Mouse (Mus musculus) neural tube, embryonic 13.5 days (tissue): ENCODE measurements at regions not wholly inside any gene's neighbourhood (a gene's known extent, or its start where the extent isn't known, plus 50 kb on each side); places are given as distances from the start of the nearest gene placed in this dataset.

Source experiments
- ATAC-seq: fragments of 200-750 bp; cut with Nextera tagmentation; 2 replicates; pipeline ENCODE4 v1.8.0; 2017; ENCODE audit warnings: low read depth, mild to moderate bottlenecking, moderate TSS enrichment, moderate library complexity
- H3K27ac ChIP-seq: fragments of 300-500 bp; sonication (generic); replicated peaks from 2 replicates; pipeline ENCODE4 v1.5.1; 2015; ENCODE audit warnings: moderate library complexity, mild to moderate bottlenecking, inconsistent platforms
- H3K27me3 ChIP-seq: fragments of 300-500 bp; sonication (generic); 2 replicates; pipeline ENCODE4 v1.6.1; 2015; ENCODE audit warnings: mild to moderate bottlenecking, inconsistent platforms
- H3K36me3 ChIP-seq: fragments of 300-500 bp; sonication (generic); 2 replicates; pipeline ENCODE4 v1.6.1; 2015; ENCODE audit warnings: mild to moderate bottlenecking, inconsistent platforms
- H3K4me1 ChIP-seq: fragments of 300-500 bp; sonication (generic); replicated peaks from 2 replicates; pipeline ENCODE4 v1.6.1; 2015; ENCODE audit warnings: inconsistent platforms
- H3K4me2 ChIP-seq: fragments of 300-500 bp; sonication (generic); 2 replicates; pipeline ENCODE4 v1.6.1; 2015; ENCODE audit warnings: inconsistent platforms, mild to moderate bottlenecking, moderate library complexity
- H3K4me3 ChIP-seq: fragments of 300-500 bp; sonication (generic); 2 replicates; pipeline ENCODE4 v1.5.1; 2015; ENCODE audit warnings: mild to moderate bottlenecking, inconsistent platforms
- H3K9ac ChIP-seq: fragments of 300-500 bp; sonication (generic); 2 replicates; pipeline ENCODE4 v1.6.1; 2015; ENCODE audit warnings: moderate library complexity, mild to moderate bottlenecking, inconsistent platforms
- H3K9me3 ChIP-seq: fragments of 300-500 bp; sonication (generic); 2 replicates; pipeline ENCODE4 v1.6.1; 2016; ENCODE audit warnings: inconsistent platforms
- WGBS: fragments of 180-500 bp; shearing (Covaris S2); methylation state at CpG from one replicate; pipeline ENCODE4 v1.1.7; 2015; 5-methylcytosine and 5-hydroxymethylcytosine counted together

DNA sequence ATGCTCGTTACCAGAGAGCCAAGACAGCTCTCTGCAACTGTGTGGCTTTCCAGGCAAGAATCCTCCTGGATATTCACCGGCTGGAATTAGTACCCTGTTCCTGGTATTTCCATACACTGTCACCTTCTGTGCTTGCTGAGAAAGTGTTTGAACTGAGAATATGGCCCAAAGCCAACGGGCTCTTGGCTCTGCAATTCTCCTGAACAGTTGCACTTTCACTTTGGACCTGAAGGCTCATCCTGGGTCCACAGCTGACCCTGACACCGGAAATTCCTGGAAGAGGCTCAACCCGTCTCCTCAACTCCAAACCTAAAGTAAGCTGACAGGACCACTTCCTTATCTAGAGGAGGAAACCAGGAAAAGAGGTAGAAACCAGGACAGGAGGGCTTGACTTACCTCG lies 69.7 kb upstream of the Ipo5 start:
- no peak overlapping the region for H3K4me2 ChIP-seq
- no peak for ATAC-seq
- H3K4me1 ChIP-seq = peaks cover 4% of the 10 kb centered on the region; the same call in 1 of the 2 replicates
- no peaks in the 10 kb centered on the region for H3K27me3 ChIP-seq
- WGBS = 91% methylated on average over 6 of the region's 6 CpGs
- H3K9ac ChIP-seq = no peak overlapping the region
- no peak overlapping the region for H3K4me3 ChIP-seq
- no peak overlapping the region for H3K27ac ChIP-seq
- no peaks in the 10 kb centered on the region for H3K36me3 ChIP-seq
- no peaks in the 10 kb centered on the region for H3K9me3 ChIP-seq

DNA sequence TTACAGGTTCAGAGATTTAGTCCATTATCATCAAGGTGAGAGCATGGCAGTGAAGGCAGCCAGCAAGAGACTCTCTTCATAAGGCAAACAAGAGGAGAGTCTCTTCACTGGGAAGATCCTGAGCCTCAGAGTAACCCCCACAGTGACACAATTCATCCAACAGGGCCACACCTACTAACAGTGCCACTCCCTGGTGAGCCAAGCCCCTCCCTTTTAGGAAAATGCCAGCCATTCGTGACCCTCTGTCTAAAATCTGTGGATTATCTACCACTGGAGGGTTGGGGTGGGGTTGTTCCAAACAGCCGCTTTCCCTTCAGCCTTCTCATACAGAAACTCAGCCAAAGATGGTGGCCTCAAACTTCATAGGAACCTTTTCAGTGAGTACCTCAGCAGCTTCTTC lies 65.9 kb upstream of the Ipo5 start:
- H3K9me3 ChIP-seq = no peaks in the 10 kb centered on the region
- no peaks in the 10 kb centered on the region for H3K36me3 ChIP-seq
- no peak overlapping the region for H3K9ac ChIP-seq
- WGBS = 70% methylated on average over 2 of the region's 2 CpGs
- ATAC-seq = no peak
- H3K4me3 ChIP-seq = no peak overlapping the region
- no peaks in the 10 kb centered on the region for H3K27me3 ChIP-seq
- no peak overlapping the region for H3K4me2 ChIP-seq
- H3K27ac ChIP-seq = no peak overlapping the region
- peaks cover 1% of the 10 kb centered on the region; the same call in 1 of the 2 replicates for H3K4me1 ChIP-seq

DNA sequence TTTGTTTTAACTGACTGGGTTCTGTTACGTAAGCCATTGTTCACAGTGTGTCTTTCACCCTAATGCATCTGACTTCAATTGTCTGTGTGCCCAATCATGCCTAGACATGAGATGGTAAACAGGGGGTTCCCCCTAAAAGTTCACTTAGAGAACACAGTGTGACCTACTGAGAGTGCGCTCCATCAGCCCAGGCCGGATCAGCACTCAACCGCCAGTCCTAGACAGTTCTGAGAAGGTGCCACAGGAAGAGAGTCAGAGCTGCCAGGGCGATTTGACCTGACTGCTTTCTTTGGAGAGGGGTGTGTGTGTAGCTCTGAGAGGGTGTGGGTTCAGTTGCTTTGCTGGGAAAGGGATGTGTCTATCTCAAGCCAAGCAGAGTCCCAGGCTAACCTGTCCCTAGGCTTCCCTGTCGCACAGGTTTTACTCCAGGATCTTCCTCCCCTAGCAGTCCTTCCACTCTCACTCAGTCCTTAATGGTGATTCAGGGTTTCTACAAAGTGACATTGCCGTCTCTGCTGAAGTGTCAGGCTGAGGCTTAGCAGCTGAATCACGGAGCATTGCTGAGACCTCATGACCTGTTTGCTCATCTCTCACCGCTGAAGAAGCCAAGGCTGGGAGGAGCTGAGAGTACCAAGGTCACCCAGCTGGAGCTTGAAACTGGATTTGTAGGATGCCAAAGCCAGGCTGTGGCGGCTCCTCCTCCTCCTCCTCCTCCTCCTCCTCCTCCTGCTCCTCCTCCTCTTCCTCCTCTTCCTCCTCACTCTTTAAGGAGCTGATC lies 64.8 kb upstream of the Ipo5 start:
- Histone ChIP-seq H3K9ac (no peak overlapping the region), H3K27ac (no peak overlapping the region)

DNA sequence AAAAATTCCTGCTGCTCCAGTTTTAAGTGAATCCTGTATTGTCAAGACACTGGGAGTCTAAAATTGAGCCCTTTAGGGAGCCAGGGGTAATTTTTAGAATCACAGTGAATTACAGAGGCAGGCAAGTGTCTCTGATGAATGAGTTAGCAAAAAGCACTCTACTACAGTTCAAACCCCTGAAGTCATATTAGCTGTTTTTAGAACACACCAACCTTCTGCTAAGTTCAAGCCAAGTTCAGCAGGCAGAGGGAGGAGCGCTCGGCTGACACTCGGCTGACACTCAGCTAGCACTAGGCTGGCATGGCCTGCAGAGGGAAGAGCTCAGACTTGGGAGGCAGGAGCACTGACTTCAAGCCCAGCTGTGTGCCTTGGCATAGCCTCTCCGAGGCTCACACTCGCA lies 64.0 kb upstream of the Ipo5 start:
- no peak overlapping the region for H3K4me3 ChIP-seq
- WGBS = 66% methylated on average over 5 of the region's 5 CpGs

More for the DNA sequence above, 64.8 kb upstream of the Ipo5 start:
- no peak overlapping the region for H3K4me2 ChIP-seq
- H3K4me3 ChIP-seq = no peak overlapping the region
- ATAC-seq = no peak
- no peaks in the 10 kb centered on the region for H3K9me3 ChIP-seq
- 73% methylated on average over 10 of the region's 10 CpGs for WGBS
- H3K27me3 ChIP-seq = no peaks in the 10 kb centered on the region
- no peaks in the 10 kb centered on the region; the same call in 1 of the 2 replicates for H3K4me1 ChIP-seq
- no peaks in the 10 kb centered on the region for H3K36me3 ChIP-seq

DNA sequence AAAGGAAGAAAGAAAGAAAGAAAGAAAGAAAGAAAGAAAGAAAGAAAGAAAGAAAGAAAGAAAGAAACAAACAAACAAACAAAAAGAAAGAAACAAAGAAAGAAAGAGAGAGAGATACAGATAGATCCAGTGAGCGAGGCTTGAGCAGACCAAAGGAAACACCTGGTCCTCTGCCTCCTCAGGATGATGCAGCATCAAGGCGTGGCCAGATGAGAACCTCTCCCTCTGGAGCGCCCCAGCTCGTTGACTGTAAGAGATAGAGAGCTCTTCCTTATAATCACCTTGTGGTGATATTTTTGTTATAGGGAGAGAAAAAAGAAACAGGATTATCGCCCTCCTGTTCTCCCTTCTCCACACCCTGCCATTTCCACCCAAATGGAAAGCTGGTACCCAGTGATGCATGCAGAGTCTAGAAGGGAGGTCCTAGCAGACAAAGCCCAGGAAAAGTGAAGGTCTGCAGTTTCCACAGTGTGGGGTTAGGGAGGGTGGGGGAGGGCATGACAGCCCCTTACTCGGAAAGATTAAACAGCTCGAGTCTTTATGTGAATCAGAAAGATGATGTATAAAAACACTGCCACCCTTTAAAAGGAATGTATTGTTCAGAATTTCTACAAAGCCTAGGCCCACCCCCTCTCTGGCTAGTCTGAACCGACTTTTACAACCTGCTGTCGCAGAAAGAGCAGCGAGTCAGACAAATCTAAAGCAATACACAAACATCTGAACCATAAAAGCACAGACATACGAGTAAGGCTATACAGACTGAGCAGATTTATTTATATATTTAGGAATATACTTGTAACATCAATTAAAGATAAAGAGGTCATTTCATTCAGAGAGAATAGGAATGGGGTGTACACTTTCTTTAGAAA lies 62.7 kb upstream of the Ipo5 start:
- H3K4me1 ChIP-seq = no peaks in the 10 kb centered on the region; the same call in 1 of the 2 replicates
- no peak overlapping the region for H3K9ac ChIP-seq
- H3K4me2 ChIP-seq = no peak overlapping the region
- no peaks in the 10 kb centered on the region for H3K9me3 ChIP-seq
- H3K27me3 ChIP-seq = no peaks in the 10 kb centered on the region
- WGBS = 43% methylated on average over 11 of the region's 11 CpGs
- no peak overlapping the region for H3K4me3 ChIP-seq
- no peak overlapping the region for H3K27ac ChIP-seq
- no peak for ATAC-seq
- no peaks in the 10 kb centered on the region for H3K36me3 ChIP-seq

More for the DNA sequence above, 64.0 kb upstream of the Ipo5 start:
- H3K36me3 ChIP-seq = no peaks in the 10 kb centered on the region
- no peak overlapping the region for H3K9ac ChIP-seq
- no peak for ATAC-seq
- no peak overlapping the region for H3K4me2 ChIP-seq
- no peak overlapping the region for H3K27ac ChIP-seq
- no peaks in the 10 kb centered on the region; the same call in 1 of the 2 replicates for H3K4me1 ChIP-seq
- no peaks in the 10 kb centered on the region for H3K27me3 ChIP-seq
- no peaks in the 10 kb centered on the region for H3K9me3 ChIP-seq

DNA sequence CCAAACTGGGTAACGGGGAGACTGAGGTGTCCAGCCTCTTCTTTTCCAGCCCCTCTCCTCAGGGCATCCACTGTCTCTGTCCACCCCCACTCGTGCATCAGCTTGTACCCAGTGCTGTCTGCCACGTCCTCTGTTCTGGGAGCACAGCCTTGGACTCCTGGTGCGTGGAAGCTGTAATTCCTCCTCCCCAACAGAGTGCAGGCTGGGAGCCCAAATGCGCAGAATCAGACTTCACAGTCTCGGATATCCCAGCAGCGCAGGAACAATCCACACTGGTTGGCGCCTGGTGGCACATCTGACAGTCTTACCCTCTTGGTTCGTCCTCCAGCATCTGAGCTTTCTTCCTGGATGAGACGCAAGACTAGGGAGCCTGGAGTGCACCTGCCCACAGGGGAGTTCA lies 61.9 kb upstream of the Ipo5 start:
- Histone ChIP-seq H3K4me1 (no peaks in the 10 kb centered on the region; the same call in 1 of the 2 replicates), H3K4me2 (no peak overlapping the region), H3K27ac (no peak overlapping the region), H3K9ac (no peak overlapping the region), H3K4me3 (no peak overlapping the region), H3K9me3 (no peaks in the 10 kb centered on the region), H3K36me3 (no peaks in the 10 kb centered on the region), H3K27me3 (no peaks in the 10 kb centered on the region)
- ATAC-seq = no peak
- 66% methylated on average over 10 of the region's 10 CpGs for WGBS

DNA sequence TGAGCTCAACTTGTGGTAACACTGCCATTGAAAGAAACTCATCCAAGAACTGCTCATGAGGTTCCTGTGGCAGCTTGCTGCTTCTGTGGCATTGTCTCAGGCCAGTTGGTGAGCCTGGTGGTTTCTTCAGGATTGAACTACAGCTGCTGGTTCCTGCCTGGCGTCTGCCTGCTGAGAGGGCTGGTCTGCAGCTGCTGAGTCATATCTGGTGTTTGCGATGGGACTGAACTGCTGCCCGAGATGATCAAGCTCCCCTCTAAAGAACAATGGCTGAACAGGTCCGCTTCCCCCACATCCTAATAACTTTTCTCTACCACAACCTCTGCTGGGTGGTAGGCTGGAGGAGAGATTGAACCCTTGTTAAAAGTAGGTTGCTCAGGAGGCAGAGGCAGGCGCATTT lies 57.4 kb upstream of the Ipo5 start:
- Histone ChIP-seq H3K27me3 (no peaks in the 10 kb centered on the region), H3K9ac (no peak overlapping the region), H3K4me1 (no peaks in the 10 kb centered on the region; the same call in 1 of the 2 replicates), H3K4me2 (no peak overlapping the region), H3K4me3 (no peak overlapping the region), H3K27ac (no peak overlapping the region), H3K9me3 (peaks cover 4% of the 10 kb centered on the region; the same call in 1 of the 2 replicates), H3K36me3 (no peaks in the 10 kb centered on the region)
- no peak for ATAC-seq
- WGBS = 80% methylated on average over 5 of the region's 5 CpGs

DNA sequence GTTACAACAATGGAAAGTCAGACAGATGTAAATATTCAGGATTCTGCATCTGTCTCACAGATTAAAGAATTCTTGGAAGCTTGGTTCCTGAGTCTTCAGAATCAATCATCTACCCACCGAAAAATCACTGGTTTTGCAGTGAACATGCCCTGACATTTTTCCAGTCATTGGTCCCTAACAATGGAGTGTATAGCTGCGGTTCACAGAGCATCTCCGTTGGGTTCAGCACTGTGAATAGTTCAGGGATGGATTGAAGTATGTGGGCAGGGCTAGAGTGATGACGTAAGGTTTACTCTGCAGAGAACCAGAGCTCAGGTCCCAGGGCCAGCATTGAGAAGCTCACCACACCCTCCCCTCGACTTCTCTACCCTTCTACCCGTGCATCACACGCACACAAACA lies 56.5 kb upstream of the Ipo5 start:
- 58% methylated on average over 7 of the region's 7 CpGs for WGBS
- H3K4me1 ChIP-seq = no peaks in the 10 kb centered on the region
- ATAC-seq = no peak
- H3K4me3 ChIP-seq = no peak overlapping the region
- no peaks in the 10 kb centered on the region for H3K27me3 ChIP-seq
- H3K9me3 ChIP-seq = peaks cover 4% of the 10 kb centered on the region; the same call in 1 of the 2 replicates
- no peak overlapping the region for H3K4me2 ChIP-seq
- H3K9ac ChIP-seq = no peak overlapping the region
- no peak overlapping the region for H3K27ac ChIP-seq
- H3K36me3 ChIP-seq = no peaks in the 10 kb centered on the region

DNA sequence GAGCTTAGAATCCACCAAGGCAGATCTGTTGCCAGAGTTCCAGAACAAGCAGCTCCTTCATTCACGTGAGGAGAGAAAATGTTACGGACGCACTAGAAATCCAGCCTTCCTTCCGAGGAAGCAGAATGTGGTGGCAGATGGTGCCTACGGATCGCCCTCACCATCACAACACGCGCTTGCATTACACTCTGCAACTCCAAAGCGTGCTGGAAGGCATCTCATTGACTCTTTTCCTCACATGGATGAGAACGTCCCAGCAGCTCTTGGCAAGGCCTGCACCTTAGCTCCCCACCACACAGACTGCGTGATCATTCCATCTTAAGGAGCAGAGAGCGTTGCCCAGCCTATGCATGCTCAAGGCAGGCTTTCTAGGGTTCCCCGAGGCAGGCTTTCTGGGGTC lies 55.8 kb upstream of the Ipo5 start:
- H3K4me3 ChIP-seq = no peak overlapping the region
- H3K4me2 ChIP-seq = no peak overlapping the region
- no peak overlapping the region for H3K9ac ChIP-seq
- H3K9me3 ChIP-seq = peaks cover 4% of the 10 kb centered on the region; the same call in 1 of the 2 replicates
- H3K27ac ChIP-seq = no peak overlapping the region
- ATAC-seq = no peak
- no peaks in the 10 kb centered on the region for H3K27me3 ChIP-seq
- 93% methylated on average over 13 of the region's 13 CpGs for WGBS
- no peaks in the 10 kb centered on the region for H3K4me1 ChIP-seq
- no peaks in the 10 kb centered on the region for H3K36me3 ChIP-seq
